Mouse (Mus musculus): Measurements from ENCODE around the gene Pde10a.

- TF ChIP-seq POLR2A (IDR thresholded peaks at IDR 0.05; ENCODE audit: low read depth, low read length), result no peak
- no peak for TF ChIP-seq TBP (conservative IDR thresholded peaks at IDR 0.05; ENCODE audit: low read depth, low read length)
- TF ChIP-seq CTCF (conservative IDR thresholded peaks at IDR 0.05 in 1 of 2, IDR thresholded peaks at IDR 0.05 in 1 of 2; ENCODE audit: low read depth in 2 of 2, low read length in 2 of 2), result no peak
- no peak for TF ChIP-seq ZNF384 (IDR thresholded peaks at IDR 0.05; ENCODE audit: low read depth, low read length)
Observed at GRCm38 (mm10) chr17:8778839-8779238, 253.7 kb downstream of the Pde10a start.

Data from CH12.LX (cell line).